Mouse (Mus musculus) MEL (cell line): ENCODE measurements around the gene Il3. TPM values are rescaled to one million over a fixed set of nuclear protein-coding genes. Genes with fewer than 3 reads are reported as not detected.
"Not testable (repeated sequence)": the region's sequence is repeated elsewhere in the genome, so short reads cannot be mapped to it uniquely, and the experiment has no call there.

ENCODE experiments used
- DNase-seq: peaks from one replicate; pipeline ENCODE4 v3.0.0; 2011; ENCODE audit warnings: low read depth, low spot score
- H3K27ac ChIP-seq: 2 replicates; pipeline ENCODE4 v1.5.1; 2012; ENCODE audit warnings: low read depth, mild to moderate bottlenecking, control low read depth, low read length, moderate library complexity; ENCODE audit not compliant: control insufficient read depth
- H3K27me3 ChIP-seq, 2 experiments: fragments of 150-350 bp in 1 of 2; sonication (generic) in 1 of 2; 2 replicates each; pipeline ENCODE4 v1.6.1; 2012; ENCODE audit warnings: low read length in 2 of 2, mild to moderate bottlenecking in 2 of 2, improper control_type of control experiment in 1 of 2, moderate library complexity in 1 of 2; ENCODE audit not compliant: insufficient read depth in 2 of 2, control insufficient read depth in 1 of 2
- H3K36me3 ChIP-seq, 2 experiments: 2 replicates each; pipeline ENCODE4 v1.6.1; 2012 to 2014; ENCODE audit warnings: low read length in 2 of 2, improper control_type of control experiment in 1 of 2, inconsistent platforms in 1 of 2, mild to moderate bottlenecking in 1 of 2; ENCODE audit not compliant: insufficient read depth in 2 of 2, control insufficient read depth in 1 of 2
- H3K4me1 ChIP-seq, 2 experiments: fragments of 150-350 bp in 1 of 2; sonication (generic) in 1 of 2; 2 replicates each; pipeline ENCODE4 v1.6.1; 2012; ENCODE audit warnings: low read length in 2 of 2, improper control_type of control experiment in 1 of 2, mild to moderate bottlenecking in 1 of 2; ENCODE audit not compliant: insufficient read depth in 2 of 2, control insufficient read depth in 1 of 2
- H3K4me3 ChIP-seq, 2 experiments: fragments of 150-350 bp in 1 of 2; sonication (generic) in 1 of 2; 2 replicates each; pipeline ENCODE4 v1.5.1; 2012; ENCODE audit warnings: low read depth in 2 of 2, low read length in 2 of 2, mild to moderate bottlenecking in 2 of 2, moderate library complexity in 2 of 2, control low read depth in 1 of 2, improper control_type of control experiment in 1 of 2; ENCODE audit not compliant: control insufficient read depth in 1 of 2, insufficient read depth in 1 of 2
- H3K79me2 ChIP-seq: 2 replicates; pipeline ENCODE4 v1.6.1; 2012; ENCODE audit warnings: mild to moderate bottlenecking, low read length, moderate library complexity; ENCODE audit not compliant: control insufficient read depth, poor library complexity, insufficient read depth
- H3K9ac ChIP-seq: 2 replicates; pipeline ENCODE4 v1.6.1; 2012; ENCODE audit warnings: low read depth, mild to moderate bottlenecking, control low read depth, low read length, moderate library complexity; ENCODE audit not compliant: control insufficient read depth, poor library complexity, severe bottlenecking
- H3K9me3 ChIP-seq: fragments of 150-350 bp; sonication (generic); replicated peaks from 2 replicates; pipeline ENCODE4 v1.6.1; 2012; ENCODE audit warnings: mild to moderate bottlenecking, low read length, improper control_type of control experiment, moderate library complexity; ENCODE audit not compliant: insufficient read depth
- CTCF ChIP-seq, 3 experiments: IDR thresholded peaks in 2 of 3; conservative IDR thresholded peaks in 1 of 3; 2 replicates each; pipeline ENCODE4 v1.5.1; 2011 to 2012; ENCODE audit warnings: low read length in 3 of 3, low read depth in 2 of 3, mild to moderate bottlenecking in 2 of 3, improper control_type of control experiment in 1 of 3, inconsistent platforms in 1 of 3, mixed read lengths in 1 of 3, moderate library complexity in 1 of 3; ENCODE audit not compliant: control insufficient read depth in 1 of 3, insufficient read depth in 1 of 3, poor library complexity in 1 of 3, severe bottlenecking in 1 of 3
- ETS1 ChIP-seq: IDR thresholded peaks from 2 replicates; pipeline ENCODE4 v1.6.1; 2012; ENCODE audit warnings: low read depth, mild to moderate bottlenecking, inconsistent platforms, low read length, improper control_type of control experiment, moderate library complexity
- GABPA ChIP-seq: IDR thresholded peaks from 2 replicates; pipeline ENCODE4 v1.6.1; 2012; ENCODE audit warnings: low read depth, mild to moderate bottlenecking, inconsistent platforms, low read length, improper control_type of control experiment, moderate library complexity
- MAZ ChIP-seq: IDR thresholded peaks from 2 replicates; pipeline ENCODE4 v1.6.1; 2012; ENCODE audit warnings: low read depth, mild to moderate bottlenecking, inconsistent platforms, low read length, improper control_type of control experiment
- MEF2A ChIP-seq: IDR thresholded peaks from 2 replicates; pipeline ENCODE4 v1.6.1; 2014; ENCODE audit warnings: low read depth, mild to moderate bottlenecking, inconsistent platforms, low read length, improper control_type of control experiment; ENCODE audit not compliant: poor library complexity, insufficient replicate concordance, severe bottlenecking; ENCODE audit errors: extremely low read depth
- MXI1 ChIP-seq: IDR thresholded peaks from 2 replicates; pipeline ENCODE4 v1.6.1; 2011; ENCODE audit warnings: mild to moderate bottlenecking, low read depth, low read length, improper control_type of control experiment
- MYB ChIP-seq: IDR thresholded peaks from 2 replicates; pipeline ENCODE4 v1.6.1; 2011; ENCODE audit warnings: mild to moderate bottlenecking, low read depth, low read length, improper control_type of control experiment
- MYC ChIP-seq: IDR thresholded peaks from 2 replicates; pipeline ENCODE4 v1.6.1; 2011; ENCODE audit warnings: low read depth, mild to moderate bottlenecking, low read length, improper control_type of control experiment, moderate library complexity
- POLR2AphosphoS5 ChIP-seq: IDR thresholded peaks from 2 replicates; pipeline ENCODE4 v1.6.1; 2012; ENCODE audit warnings: low read depth, borderline replicate concordance, mild to moderate bottlenecking, inconsistent platforms, low read length, moderate library complexity, mixed read lengths
- RAD21 ChIP-seq: IDR thresholded peaks from 2 replicates; pipeline ENCODE4 v1.6.1; 2011; ENCODE audit warnings: mild to moderate bottlenecking, low read depth, low read length, improper control_type of control experiment
- SIN3A ChIP-seq: IDR thresholded peaks from 2 replicates; pipeline ENCODE4 v1.6.1; 2012; ENCODE audit warnings: low read length, improper control_type of control experiment, inconsistent platforms
- SMC3 ChIP-seq: IDR thresholded peaks from 2 replicates; pipeline ENCODE4 v1.6.1; 2011; ENCODE audit warnings: low read depth, low read length, improper control_type of control experiment
- TAL1 ChIP-seq: IDR thresholded peaks from 2 replicates; pipeline ENCODE4 v1.6.1; 2012; ENCODE audit warnings: mild to moderate bottlenecking, inconsistent platforms, low read length, moderate library complexity, mixed read lengths
- TCF12 ChIP-seq: IDR thresholded peaks from 2 replicates; pipeline ENCODE4 v1.6.1; 2014; ENCODE audit warnings: low read depth, mild to moderate bottlenecking, inconsistent platforms, low read length, improper control_type of control experiment, moderate library complexity
- ZC3H11A ChIP-seq: IDR thresholded peaks from 2 replicates; pipeline ENCODE4 v1.6.1; 2012; ENCODE audit warnings: low read depth, mild to moderate bottlenecking, inconsistent platforms, low read length, improper control_type of control experiment
- ZKSCAN1 ChIP-seq: IDR thresholded peaks from 2 replicates; pipeline ENCODE4 v1.6.1; 2012; ENCODE audit warnings: low read depth, mild to moderate bottlenecking, inconsistent platforms, low read length, improper control_type of control experiment, moderate library complexity
- polyA plus RNA-seq, 2 experiments: library from polyadenylated mRNA; stranded (reverse) in 1 of 2; unstranded in 1 of 2; fragments of >175 nt in 1 of 2; fragments of >200 nt in 1 of 2; gene quantifications; 2 replicates each; pipeline versions ENCODE4 v1.2.1 to v1.2.4; 2012; ENCODE audit warnings: low replicate concordance in 2 of 2, low read depth in 1 of 2; ENCODE audit not compliant: insufficient read length in 2 of 2, insufficient read depth in 1 of 2, missing spikeins in 1 of 2
- total RNA-seq: library from RNA; depleted of rRNA; stranded (reverse); fragments of 300-350 nt; gene quantifications from 2 replicates; pipeline ENCODE4 v1.2.3, GENCODE M21; 2012

Il3 gene
- total and polyA plus RNA-seq, 3 experiments, result not detected

DNA sequence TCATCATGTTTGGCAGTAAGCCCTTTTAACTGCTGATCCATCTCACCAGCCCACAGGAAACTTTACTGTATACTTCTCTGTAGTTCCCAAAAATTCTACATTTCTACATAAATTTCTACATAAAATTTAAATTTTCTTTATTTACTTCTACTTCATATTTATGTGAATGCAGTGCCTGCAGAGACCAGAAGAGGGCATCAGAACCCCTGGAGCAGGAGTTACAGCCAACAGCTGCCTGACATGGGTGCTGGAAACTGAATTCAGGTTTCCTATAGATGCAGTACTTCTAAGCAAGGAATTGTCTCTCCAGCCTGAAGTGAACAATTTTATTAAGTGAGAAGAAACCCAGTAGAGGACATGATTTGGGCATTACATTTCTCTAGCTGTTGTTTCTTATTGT, 31.7 kb upstream of the Il3 start:
- peaks cover 0 to 8% of the 10 kb centered on the region in 2 experiments; a peak in 2 of 4 replicates for H3K36me3 ChIP-seq
- H3K9me3 ChIP-seq, result no peaks in the 10 kb centered on the region
- DNase-seq, result peak; percentile 62
- H3K4me3 ChIP-seq, result no peak overlapping the region
- no peak overlapping the region for H3K27ac ChIP-seq
- H3K4me1 ChIP-seq, result peaks cover 5 to 20% of the 10 kb centered on the region in 2 experiments; a peak in 3 of 4 replicates
- no peak overlapping the region for H3K9ac ChIP-seq
- no peaks in the 10 kb centered on the region for H3K79me2 ChIP-seq
- peaks cover 0 to 2% of the 10 kb centered on the region in 2 experiments; a peak in 1 of 4 replicates for H3K27me3 ChIP-seq
- TF ChIP-seq MAZ (no peak), RAD21 (peak; percentile 73), CTCF (IDR thresholded peaks at IDR 0.05 in 2 of 3, conservative IDR thresholded peaks at IDR 0.05 in 1 of 3; ENCODE audit: control insufficient read depth in 1 of 3, insufficient read depth in 1 of 3, low read depth in 2 of 3, low read length in 3 of 3, poor library complexity in 1 of 3, severe bottlenecking in 1 of 3) (peak; percentile 61 to 74 (median 70)), ZC3H11A (peak; percentile 65), SIN3A (no peak; the same call in 1 of the 2 replicates), MYC (no peak), POLR2AphosphoS5 (no peak), ZKSCAN1 (no peak), GABPA (no peak), MEF2A (no peak), MXI1 (no peak), TAL1 (no peak), MYB (no peak), SMC3 (peak; percentile 74), ETS1 (no peak), TCF12 (no peak)

DNA sequence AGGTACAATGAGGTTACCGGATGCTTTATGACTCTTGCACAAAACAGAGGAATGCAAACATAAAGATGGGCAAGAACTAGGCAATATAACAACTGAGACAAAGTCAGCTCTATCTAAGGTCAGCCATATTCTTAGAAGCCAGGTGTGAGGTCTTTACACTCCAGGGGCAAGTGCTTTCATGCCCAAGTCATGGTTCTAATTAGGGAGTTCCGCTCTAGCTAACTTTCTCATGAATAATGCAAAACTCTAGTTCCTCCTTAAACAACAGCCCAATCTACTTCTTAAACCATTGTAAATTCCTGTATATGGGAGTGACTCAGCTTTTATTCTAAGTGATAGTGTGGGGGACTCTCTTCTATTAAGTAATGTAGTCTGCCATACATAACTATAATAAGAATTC, 30.4 kb upstream of the Il3 start:
- peaks cover 8 to 22% of the 10 kb centered on the region in 2 experiments for H3K4me1 ChIP-seq
- H3K9ac ChIP-seq, H3K27me3 ChIP-seq, H3K9me3 ChIP-seq, H3K4me3 ChIP-seq, H3K79me2 ChIP-seq, H3K27ac ChIP-seq: not testable (repeated sequence)
- H3K36me3 ChIP-seq, result peaks cover 0 to 12% of the 10 kb centered on the region in 2 experiments; a peak in 2 of 4 replicates
- peak; percentile 21 for DNase-seq
